Mouse (Mus musculus) fat pad, adult 2 months (tissue): ENCODE data around the gene Mapkapk2.
"Not testable (repeated sequence)": the region's sequence is repeated elsewhere in the genome, so short reads cannot be mapped to it uniquely, and the experiment has no call there.

Experiments used
- DNase-seq: peaks from one replicate; pipeline ENCODE4 v3.0.0-alpha.2; 2011; ENCODE audit warnings: low read depth, low spot score; ENCODE audit errors: extremely low read depth

The Mapkapk2 gene

DNA sequence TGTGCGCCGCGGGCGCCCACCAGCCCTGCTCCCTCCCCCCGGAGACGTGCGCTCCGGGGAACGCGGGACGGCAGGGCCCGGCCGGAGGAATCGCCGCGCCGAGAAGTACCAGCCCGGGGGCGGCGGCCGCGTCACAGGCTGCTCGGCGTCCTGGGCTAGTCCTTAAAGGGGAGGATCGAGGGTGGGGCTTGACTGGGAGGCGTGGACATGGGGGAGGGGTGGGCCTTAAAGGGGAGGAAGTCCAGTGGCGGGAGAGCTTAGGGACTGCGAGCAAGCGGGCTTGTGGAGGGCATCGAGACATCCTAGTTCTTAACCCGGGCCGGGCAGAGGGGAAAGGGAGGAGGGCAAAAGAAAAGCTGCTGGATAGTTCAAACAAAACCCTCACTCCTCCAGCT lies at the start of gene Mapkapk2:
TSS of gene Mapkapk2 (minus strand) at position 127 of the 395 bp plus-strand sequence.
- DNase-seq: no peak

GRCm38 (mm10) chr1:131146181-131146614 lies 48.6 kb upstream of the Mapkapk2 start:
- DNase-seq: no peak

GRCm38 (mm10) chr1:131145222-131145621 lies 47.6 kb upstream of the Mapkapk2 start:
- DNase-seq: not testable (repeated sequence)

DNA sequence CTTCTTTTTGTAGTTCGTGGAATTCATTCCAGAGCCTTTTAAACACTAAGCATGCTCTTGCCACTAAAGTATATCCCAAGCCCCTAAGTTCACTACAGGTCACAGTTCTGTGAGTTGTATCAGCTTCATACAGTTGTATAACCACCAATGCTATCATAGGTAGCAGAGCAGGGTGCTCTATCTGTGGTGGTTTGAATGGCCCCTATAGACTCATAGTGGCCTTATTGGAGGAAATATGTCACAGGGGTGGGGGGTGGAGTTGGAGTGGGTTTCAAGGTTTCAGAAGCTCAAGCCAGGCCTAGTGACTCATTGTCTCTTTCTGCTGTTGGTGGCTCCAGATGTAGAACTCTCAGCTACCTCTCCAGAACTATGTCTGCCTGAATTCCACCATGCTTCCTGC lies 44.8 kb upstream of the Mapkapk2 start:
- no peak for DNase-seq

DNA sequence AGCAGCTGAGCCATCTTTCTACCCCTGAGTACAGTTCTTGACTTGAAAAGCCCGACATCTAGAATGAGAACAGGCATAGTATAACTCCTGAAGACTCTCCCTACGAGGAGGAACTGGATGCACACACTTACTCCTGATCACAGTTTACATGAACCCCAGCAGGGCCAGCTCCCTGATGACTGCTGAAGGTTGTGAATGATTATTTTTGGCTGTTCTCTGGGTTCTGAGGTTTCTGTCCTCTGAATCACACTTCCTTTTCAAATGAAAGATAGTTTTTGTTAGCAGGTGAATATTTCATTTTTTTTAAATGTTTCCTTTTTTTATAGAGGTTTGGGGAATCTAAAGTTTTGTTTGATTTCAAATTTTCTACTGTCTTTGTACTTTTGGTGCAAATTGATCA lies 43.8 kb upstream of the Mapkapk2 start:
- no peak for DNase-seq

DNA sequence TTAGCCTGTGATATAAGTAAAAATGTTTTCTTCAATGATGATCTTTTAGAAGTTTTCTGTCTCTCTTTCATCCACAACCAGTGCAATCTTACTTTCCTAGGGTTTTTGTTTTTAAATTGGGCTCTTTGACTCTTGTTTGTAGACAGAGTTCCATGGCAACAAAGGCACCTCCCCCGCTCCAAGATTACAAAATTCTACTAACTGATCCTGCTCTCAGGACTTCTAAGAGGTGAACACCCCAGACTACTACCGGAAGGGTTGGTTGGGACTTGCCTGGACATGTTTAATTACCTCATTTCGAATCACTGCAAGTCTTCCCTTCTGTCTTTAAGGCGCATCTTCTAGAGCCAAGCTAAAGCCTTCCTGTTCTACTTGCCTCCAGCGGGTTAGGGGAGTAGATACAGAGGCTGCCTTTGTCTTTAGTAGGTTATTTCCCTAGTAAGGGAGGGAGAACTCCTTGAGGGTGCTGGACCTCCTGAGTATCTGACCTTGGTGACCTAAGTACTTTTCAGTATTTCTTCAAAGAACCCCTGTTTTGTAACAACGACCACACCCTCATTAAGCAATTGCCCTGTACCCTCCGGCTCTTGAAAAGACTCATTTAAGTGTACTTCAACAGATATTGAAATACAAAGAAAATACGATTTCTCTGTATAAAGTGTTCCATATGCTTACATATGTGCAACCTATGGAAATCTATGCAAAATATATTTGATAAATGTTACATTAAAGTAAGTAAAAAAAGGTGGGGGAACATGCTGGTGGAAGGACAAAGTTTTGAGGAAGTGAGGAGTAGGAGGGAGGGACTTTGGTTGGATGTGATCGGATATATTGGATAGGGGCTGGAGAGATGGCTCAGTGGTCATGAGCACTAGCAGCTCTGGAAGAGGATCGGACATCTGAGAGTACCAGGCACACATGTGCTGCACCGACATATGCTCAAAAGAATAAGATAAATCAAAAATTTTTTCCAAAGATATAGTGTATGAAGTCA lies 41.8 kb upstream of the Mapkapk2 start:
- DNase-seq: peak; percentile 100

- DNase-seq: no peak
Measured at GRCm38 (mm10) chr1:131138191-131139016, 40.8 kb upstream of the Mapkapk2 start, which contains the start of gene Dyrk3. Gene Dyrk3, minus strand, starts transcription at chr1:131138340.

GRCm38 (mm10) chr1:131137717-131138118 lies 40.1 kb upstream of the Mapkapk2 start:
- no peak for DNase-seq

GRCm38 (mm10) chr1:131137111-131137510 lies 39.5 kb upstream of the Mapkapk2 start:
- no peak for DNase-seq

- no peak for DNase-seq
Measured at GRCm38 (mm10) chr1:131135960-131136629, 38.5 kb upstream of the Mapkapk2 start.

DNA sequence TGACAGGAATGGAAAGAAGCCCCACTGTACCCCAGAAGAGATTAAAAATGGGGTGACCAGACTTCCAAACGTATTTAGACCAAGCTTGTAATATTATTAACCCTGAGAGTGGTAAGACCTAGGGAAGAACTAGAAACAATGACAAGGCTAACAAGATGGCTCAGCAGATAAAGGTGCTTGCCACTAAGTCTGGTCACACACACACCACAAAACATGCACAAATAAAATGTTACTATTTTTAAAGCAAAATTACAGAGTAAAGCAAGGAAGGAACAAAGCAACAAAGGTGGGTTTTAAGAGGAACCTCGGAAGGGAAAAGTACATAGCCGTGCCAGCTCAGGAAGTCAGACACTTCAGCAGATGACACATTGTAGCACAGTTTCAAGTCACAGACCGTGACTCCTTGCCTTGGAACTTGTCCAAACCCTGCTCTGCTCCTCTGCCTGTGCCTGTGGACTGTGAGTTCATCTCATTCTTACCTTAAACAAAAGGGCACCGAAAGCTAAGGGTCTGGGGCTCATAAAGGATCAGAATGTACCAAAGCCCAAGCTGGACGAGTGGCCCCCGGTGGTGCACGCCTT lies 37.4 kb upstream of the Mapkapk2 start:
- DNase-seq: no peak

DNA sequence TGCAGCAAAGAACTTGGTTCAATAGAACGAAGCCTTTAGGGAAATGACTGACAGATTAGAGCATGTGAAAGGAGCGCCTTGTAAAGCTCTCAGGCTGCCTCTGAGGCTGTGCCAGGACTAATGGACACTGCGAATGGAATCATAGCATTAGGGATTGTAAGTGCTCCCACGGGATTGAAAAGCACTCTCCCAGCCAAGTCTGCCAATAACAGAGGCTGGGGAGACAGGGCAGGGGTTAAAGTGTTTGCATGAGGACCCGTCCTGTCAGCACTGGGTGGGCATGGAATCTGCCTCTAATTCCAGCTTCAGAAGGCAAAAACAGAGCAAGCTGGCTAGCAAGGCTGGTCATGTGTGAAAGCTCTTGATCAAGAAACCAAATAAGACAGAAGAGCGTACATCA lies 36.6 kb upstream of the Mapkapk2 start:
- no peak for DNase-seq

GRCm38 (mm10) chr1:131125987-131126744 lies 28.5 kb upstream of the Mapkapk2 start:
- no peak for DNase-seq

- DNase-seq: no peak
Measured at GRCm38 (mm10) chr1:131123522-131124265, 26.1 kb upstream of the Mapkapk2 start.

GRCm38 (mm10) chr1:131121987-131122386 lies 24.4 kb upstream of the Mapkapk2 start:
- no peak for DNase-seq

DNA sequence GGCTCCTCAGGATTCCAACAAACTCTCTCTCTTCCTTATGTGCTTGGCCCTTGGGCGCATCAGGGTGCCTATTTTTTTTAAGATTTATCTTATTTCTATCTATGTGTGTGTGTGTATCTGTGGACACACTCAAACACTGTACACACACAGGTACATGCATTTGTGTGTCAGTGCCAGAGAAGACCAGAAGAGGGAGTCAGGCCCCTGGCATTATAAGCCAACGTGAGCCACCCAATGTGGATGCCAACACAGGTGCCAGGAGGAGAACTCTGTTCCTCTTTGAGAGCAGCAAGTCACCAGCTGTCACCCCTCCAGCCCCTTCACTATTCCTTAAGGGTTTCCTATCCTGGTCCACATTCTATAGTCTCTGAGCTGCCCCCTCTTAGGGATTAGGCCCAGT lies 21.4 kb upstream of the Mapkapk2 start:
- no peak for DNase-seq

GRCm38 (mm10) chr1:131118530-131118929 lies 20.9 kb upstream of the Mapkapk2 start:
- no peak for DNase-seq

DNA sequence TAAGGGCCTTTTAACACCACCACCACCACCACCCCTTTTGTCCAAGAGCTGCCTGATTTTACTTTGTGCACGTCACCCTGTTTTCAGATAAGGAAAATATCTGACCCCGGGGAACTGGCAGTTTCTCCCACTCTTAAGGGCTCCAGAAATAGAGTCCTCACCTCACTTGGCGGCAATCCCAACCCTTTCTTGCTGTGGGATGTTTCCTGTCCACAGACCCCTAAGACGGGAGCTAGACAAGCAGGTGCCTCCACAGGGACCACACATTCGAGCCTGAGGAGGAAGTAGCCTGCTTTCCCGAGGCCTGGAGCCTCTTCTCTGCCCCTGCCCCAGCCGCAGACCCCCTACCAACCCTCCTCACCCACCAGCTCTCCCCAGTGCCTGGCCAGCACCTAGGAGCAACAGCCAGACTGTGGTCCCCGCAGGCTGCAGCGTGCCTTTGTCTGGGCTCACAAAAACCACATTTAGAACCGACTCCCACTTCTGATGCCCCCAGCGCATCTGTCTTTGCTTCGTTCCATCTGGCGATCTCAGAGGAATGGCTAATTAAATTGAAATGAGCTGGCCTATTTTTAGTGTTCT lies 18.9 kb upstream of the Mapkapk2 start:
- DNase-seq: no peak

GRCm38 (mm10) chr1:131115932-131116331 lies 18.3 kb upstream of the Mapkapk2 start:
- no peak for DNase-seq
